ENCODE assay signal across 14 mouse cellular contexts in genomic region chr19:24214939-24215338, GRCm38 (mm10). TPM values are rescaled to one million over a fixed set of nuclear protein-coding genes. Genes with fewer than 3 reads are reported as not detected.
A peak's percentile ranks its signal among the peaks of the same experiment; 100 is the strongest.
DNase-seq lines count a peak whose midpoint lies in the region; TF ChIP-seq lines count a peak whose summit lies in the region.
"Had no signal": no experiment of that assay in that cellular context is flagged by ENCODE, and none has a peak within 500 bp of the region (broad histone marks: within the 10 kb centered on the region; RNA-seq: fewer than 3 reads in every experiment).

No protein-coding gene starts in this region.

- TF ChIP-seq CTCF in lung, adult 2 months (IDR thresholded peaks at IDR 0.05; ENCODE audit: insufficient read depth, low read length), result 0 out of 2 replicates have a peak, but pooled peaks have one; percentile 15

- peaks cover 24% of the 10 kb centered on the region for H3K4me1 ChIP-seq in lung, adult 2 months (ENCODE audit: control insufficient read depth, insufficient read depth, low read length)

- DNase-seq in kidney, adult 11 months, result peak; percentile 26
- no peak for DNase-seq in kidney, postnatal 4 days
- no peak for DNase-seq in lung, adult 2 months
- DNase-seq in lung, postnatal 36 days, result no peak
- peak; percentile 61 for DNase-seq in kidney, adult 9 months
- DNase-seq in yolk sac, embryonic 10.5 days (ENCODE audit: low spot score), result peak; percentile 56
- DNase-seq in spleen, postnatal 4 days (ENCODE audit: low spot score in 2 of 2), result no peak
- DNase-seq: B cell, adult 2 months; cerebellum, adult 11 months; cerebellum, postnatal 25 days; gastrocnemius, postnatal 10 days; left cerebral cortex, postnatal 4 days; right cerebral cortex, postnatal 4 days had no signal

- TF ChIP-seq POLR2A in lung, adult 2 months (IDR thresholded peaks at IDR 0.05; ENCODE audit: borderline replicate concordance, extremely low read depth, low read depth, low read length), result no peak

- H3K4me3 ChIP-seq in lung, adult 2 months (replicated peaks; ENCODE audit: extremely low read depth, low read depth, low read length), result no peak overlapping the region
- H3K4me3 ChIP-seq: lung, embryonic 15.5 days had no signal

- WGBS in lung, adult 2 months, result 73% methylated on average over 7 of the region's 7 CpGs

RNA-seq across cellular contexts. Expression of gene Tjp2, which starts 9.9 kb away (rescaled TPM):
- polyA plus RNA-seq in lung, adult 2 months (2012; rRNA removed), result 62.3 and 68.6 TPM in 2 replicates

Comparison
In these comparisons a context has a peak if more than half of its experiments do, and no peak if none do; other contexts are left out.
1. DNase-seq: peak in kidney, adult 11 months (single experiment), kidney, adult 9 months (single experiment) and yolk sac, embryonic 10.5 days (single experiment); none in kidney, postnatal 4 days (0 of 2), lung, adult 2 months (single experiment), lung, postnatal 36 days (single experiment) and spleen, postnatal 4 days (0 of 2).